Mouse (Mus musculus): ENCODE measurements around the gene Pik3cg. TPM values are rescaled to one million over a fixed set of nuclear protein-coding genes. Genes with fewer than 3 reads are reported as not detected.

Pik3cg gene
- polyA plus RNA-seq, 1 experiment from 2014 or later: 6.8 TPM

DNA sequence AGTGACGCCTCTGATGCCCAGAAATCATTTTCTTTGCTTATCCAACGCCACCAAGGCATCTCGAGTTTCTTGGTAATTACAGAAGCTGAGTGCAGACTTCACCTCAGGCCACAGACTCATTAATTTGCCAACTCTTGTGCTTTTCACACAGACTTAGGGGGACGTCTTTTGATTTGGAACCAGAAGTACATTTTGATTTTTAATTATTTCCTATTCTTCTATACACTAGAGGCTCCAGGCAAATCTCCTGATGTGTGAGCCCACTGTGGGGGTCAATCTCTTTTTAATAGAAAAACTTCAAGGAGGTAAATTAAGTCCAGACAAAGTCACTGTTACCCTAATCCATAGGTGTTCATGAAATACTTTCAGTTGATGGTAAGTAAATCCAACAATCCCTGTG lies 26.6 kb downstream of the Pik3cg start:
- no peak overlapping the region for H3K4me3 ChIP-seq (ENCODE audit: low read depth, low read length)
- no peak for DNase-seq (ENCODE audit: low spot score)
- no peaks in the 10 kb centered on the region for H3K9me3 ChIP-seq (ENCODE audit: control insufficient read depth, low read length)
- no peak for ATAC-seq (replicated peaks; ENCODE audit: low FRiP score)
- no peak overlapping the region for H3K27ac ChIP-seq (ENCODE audit: low read depth, low read length)
- WGBS: 70% methylated on average over 4 of the region's 4 CpGs
- no peak overlapping the region for H3K9ac ChIP-seq (ENCODE audit: low read depth, low read length)
- H3K36me3 ChIP-seq (ENCODE audit: control insufficient read depth, insufficient read depth, low read length): no peaks in the 10 kb centered on the region
- no peaks in the 10 kb centered on the region for H3K4me1 ChIP-seq (replicated peaks; ENCODE audit: control insufficient read depth, insufficient read depth, low read length)
- H3K4me2 ChIP-seq: no peak overlapping the region
- H3K27me3 ChIP-seq (replicated peaks; ENCODE audit: control insufficient read depth, insufficient read depth, low read length): no peaks in the 10 kb centered on the region

- WGBS: 90% methylated on average over 6 of the region's 6 CpGs
- no peak for DNase-seq (ENCODE audit: low spot score)
- ATAC-seq (replicated peaks; ENCODE audit: low FRiP score): no peak
Measured at GRCm38 (mm10) chr12:32174437-32174836, 34.0 kb downstream of the Pik3cg start.

GRCm38 (mm10) chr12:32172826-32173225 lies 35.6 kb downstream of the Pik3cg start:
- 85% methylated on average over 7 of the region's 7 CpGs for whole genome bisulfite sequencing
- Histone ChIP-seq H3K9me3 (ENCODE audit: control insufficient read depth, low read length) (no peaks in the 10 kb centered on the region), H3K36me3 (ENCODE audit: control insufficient read depth, insufficient read depth, low read length) (no peaks in the 10 kb centered on the region), H3K27me3 (replicated peaks; ENCODE audit: control insufficient read depth, insufficient read depth, low read length) (no peaks in the 10 kb centered on the region), H3K4me1 (replicated peaks; ENCODE audit: control insufficient read depth, insufficient read depth, low read length) (no peaks in the 10 kb centered on the region), H3K9ac (ENCODE audit: low read depth, low read length) (no peak overlapping the region), H3K4me3 (ENCODE audit: low read depth, low read length) (no peak overlapping the region), H3K27ac (ENCODE audit: low read depth, low read length) (no peak overlapping the region), H3K4me2 (no peak overlapping the region)
- ATAC-seq (replicated peaks; ENCODE audit: low FRiP score): no peak
- no peak for DNase-seq (ENCODE audit: low spot score)

More at GRCm38 (mm10) chr12:32174437-32174836, 34.0 kb downstream of the Pik3cg start:
- H3K27me3 ChIP-seq (replicated peaks; ENCODE audit: control insufficient read depth, insufficient read depth, low read length): no peaks in the 10 kb centered on the region
- no peaks in the 10 kb centered on the region for H3K36me3 ChIP-seq (ENCODE audit: control insufficient read depth, insufficient read depth, low read length)
- H3K4me3 ChIP-seq (ENCODE audit: low read depth, low read length): no peak overlapping the region
- no peaks in the 10 kb centered on the region for H3K4me1 ChIP-seq (replicated peaks; ENCODE audit: control insufficient read depth, insufficient read depth, low read length)
- H3K9ac ChIP-seq (ENCODE audit: low read depth, low read length): no peak overlapping the region
- H3K9me3 ChIP-seq (ENCODE audit: control insufficient read depth, low read length): no peaks in the 10 kb centered on the region
- no peak overlapping the region for H3K27ac ChIP-seq (ENCODE audit: low read depth, low read length)
- no peak overlapping the region for H3K4me2 ChIP-seq

DNA sequence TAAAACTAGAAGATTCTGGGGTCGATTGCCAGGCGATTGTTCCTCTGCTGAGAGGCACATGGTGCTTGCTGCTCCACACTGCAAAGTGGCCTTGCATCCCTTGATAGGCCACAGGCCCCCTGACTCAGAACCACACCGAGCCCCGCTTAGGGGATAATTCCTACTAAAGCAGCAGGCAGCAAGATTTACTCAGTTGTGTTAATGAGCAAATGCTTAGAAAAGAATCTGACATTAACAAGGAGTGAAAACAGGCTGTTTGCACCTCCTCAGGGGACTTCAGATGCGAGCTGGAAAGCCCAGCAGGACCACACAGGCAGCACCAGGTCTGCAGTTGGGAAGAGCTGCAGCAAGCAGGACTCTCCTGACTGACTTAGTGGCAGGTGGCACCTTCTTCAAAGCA lies 39.3 kb downstream of the Pik3cg start:
- Histone ChIP-seq H3K4me1 (replicated peaks; ENCODE audit: control insufficient read depth, insufficient read depth, low read length) (no peaks in the 10 kb centered on the region), H3K9ac (ENCODE audit: low read depth, low read length) (no peak overlapping the region), H3K9me3 (ENCODE audit: control insufficient read depth, low read length) (no peaks in the 10 kb centered on the region), H3K27ac (ENCODE audit: low read depth, low read length) (no peak overlapping the region), H3K4me3 (ENCODE audit: low read depth, low read length) (no peak overlapping the region), H3K4me2 (no peak overlapping the region), H3K27me3 (replicated peaks; ENCODE audit: control insufficient read depth, insufficient read depth, low read length) (no peaks in the 10 kb centered on the region), H3K36me3 (ENCODE audit: control insufficient read depth, insufficient read depth, low read length) (no peaks in the 10 kb centered on the region)
- DNase-seq (ENCODE audit: low spot score) (no peak), ATAC-seq (replicated peaks; ENCODE audit: low FRiP score) (no peak)
- WGBS: 26% methylated on average over 5 of the region's 5 CpGs

DNA sequence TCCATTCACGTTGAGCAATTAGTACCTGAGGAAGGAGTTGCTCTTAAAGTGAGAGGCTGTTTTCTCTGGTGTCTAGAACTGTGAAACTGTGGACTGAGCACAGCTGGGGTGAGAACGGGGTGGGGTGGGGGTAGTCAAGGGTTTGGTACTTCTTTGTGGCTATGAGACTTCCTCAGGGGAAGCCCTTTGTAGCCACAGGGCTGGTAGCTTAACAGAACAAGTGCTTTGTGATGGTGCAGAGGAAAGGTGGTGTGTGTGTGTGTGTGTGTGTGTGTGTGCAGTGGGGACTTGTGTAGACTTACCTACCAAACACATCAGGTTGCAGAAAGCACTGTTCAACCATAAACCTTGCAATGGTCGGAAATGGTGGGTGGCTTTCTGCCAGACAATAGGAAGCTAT lies 39.7 kb downstream of the Pik3cg start:
- no peaks in the 10 kb centered on the region for H3K27me3 ChIP-seq (replicated peaks; ENCODE audit: control insufficient read depth, insufficient read depth, low read length)
- no peaks in the 10 kb centered on the region for H3K9me3 ChIP-seq (ENCODE audit: control insufficient read depth, low read length)
- H3K4me2 ChIP-seq: no peak overlapping the region
- H3K9ac ChIP-seq (ENCODE audit: low read depth, low read length): no peak overlapping the region
- no peaks in the 10 kb centered on the region for H3K36me3 ChIP-seq (ENCODE audit: control insufficient read depth, insufficient read depth, low read length)
- no peak overlapping the region for H3K4me3 ChIP-seq (ENCODE audit: low read depth, low read length)
- DNase-seq (ENCODE audit: low spot score): no peak
- ATAC-seq (replicated peaks; ENCODE audit: low FRiP score): no peak
- no peaks in the 10 kb centered on the region for H3K4me1 ChIP-seq (replicated peaks; ENCODE audit: control insufficient read depth, insufficient read depth, low read length)
- H3K27ac ChIP-seq (ENCODE audit: low read depth, low read length): no peak overlapping the region
- 20% methylated on average over 3 of the region's 3 CpGs for WGBS

GRCm38 (mm10) chr12:32163706-32164105 lies 44.8 kb downstream of the Pik3cg start:
- WGBS: 39% methylated on average over 2 of the region's 2 CpGs
- no peak overlapping the region for H3K4me2 ChIP-seq
- H3K4me1 ChIP-seq (replicated peaks; ENCODE audit: control insufficient read depth, insufficient read depth, low read length): no peaks in the 10 kb centered on the region
- no peak for DNase-seq (ENCODE audit: low spot score)
- ATAC-seq (replicated peaks; ENCODE audit: low FRiP score): no peak
- H3K9ac ChIP-seq (ENCODE audit: low read depth, low read length): no peak overlapping the region
- no peak overlapping the region for H3K27ac ChIP-seq (ENCODE audit: low read depth, low read length)
- H3K4me3 ChIP-seq (ENCODE audit: low read depth, low read length): no peak overlapping the region
- H3K36me3 ChIP-seq (ENCODE audit: control insufficient read depth, insufficient read depth, low read length): no peaks in the 10 kb centered on the region
- H3K27me3 ChIP-seq (replicated peaks; ENCODE audit: control insufficient read depth, insufficient read depth, low read length): no peaks in the 10 kb centered on the region
- no peaks in the 10 kb centered on the region for H3K9me3 ChIP-seq (ENCODE audit: control insufficient read depth, low read length)

GRCm38 (mm10) chr12:32158757-32159156 lies 49.7 kb downstream of the Pik3cg start:
- Histone ChIP-seq H3K9ac (ENCODE audit: low read depth, low read length) (no peak overlapping the region), H3K36me3 (ENCODE audit: control insufficient read depth, insufficient read depth, low read length) (no peaks in the 10 kb centered on the region), H3K4me1 (replicated peaks; ENCODE audit: control insufficient read depth, insufficient read depth, low read length) (no peaks in the 10 kb centered on the region), H3K27ac (ENCODE audit: low read depth, low read length) (no peak overlapping the region), H3K27me3 (replicated peaks; ENCODE audit: control insufficient read depth, insufficient read depth, low read length) (no peaks in the 10 kb centered on the region), H3K4me2 (no peak overlapping the region), H3K9me3 (ENCODE audit: control insufficient read depth, low read length) (no peaks in the 10 kb centered on the region), H3K4me3 (ENCODE audit: low read depth, low read length) (no peak overlapping the region)
- WGBS: 71% methylated on average over 5 of the region's 5 CpGs
- DNase-seq (ENCODE audit: low spot score) (no peak), ATAC-seq (replicated peaks; ENCODE audit: low FRiP score) (no peak)

GRCm38 (mm10) chr12:32146606-32147005 lies 61.9 kb downstream of the Pik3cg start:
- 79% methylated on average over 7 of the region's 7 CpGs for WGBS
- no peaks in the 10 kb centered on the region for H3K36me3 ChIP-seq (ENCODE audit: control insufficient read depth, insufficient read depth, low read length)
- no peak for DNase-seq (ENCODE audit: low spot score)
- H3K4me1 ChIP-seq (replicated peaks; ENCODE audit: control insufficient read depth, insufficient read depth, low read length): peaks cover 26% of the 10 kb centered on the region
- no peak overlapping the region for H3K9ac ChIP-seq (ENCODE audit: low read depth, low read length)
- H3K4me2 ChIP-seq: no peak overlapping the region
- no peak overlapping the region for H3K4me3 ChIP-seq (ENCODE audit: low read depth, low read length)
- no peaks in the 10 kb centered on the region for H3K9me3 ChIP-seq (ENCODE audit: control insufficient read depth, low read length)
- no peak overlapping the region for H3K27ac ChIP-seq (ENCODE audit: low read depth, low read length)
- H3K27me3 ChIP-seq (replicated peaks; ENCODE audit: control insufficient read depth, insufficient read depth, low read length): no peaks in the 10 kb centered on the region
- ATAC-seq (replicated peaks; ENCODE audit: low FRiP score): no peak

GRCm38 (mm10) chr12:32145651-32146050 lies 62.8 kb downstream of the Pik3cg start:
- peaks cover 26% of the 10 kb centered on the region for H3K4me1 ChIP-seq (replicated peaks; ENCODE audit: control insufficient read depth, insufficient read depth, low read length)
- DNase-seq (ENCODE audit: low spot score) (no peak), ATAC-seq (replicated peaks; ENCODE audit: low FRiP score) (no peak)

More at GRCm38 (mm10) chr12:32145651-32146050, 62.8 kb downstream of the Pik3cg start:
- no peak overlapping the region for H3K4me2 ChIP-seq
- no peaks in the 10 kb centered on the region for H3K27me3 ChIP-seq (replicated peaks; ENCODE audit: control insufficient read depth, insufficient read depth, low read length)
- H3K27ac ChIP-seq (ENCODE audit: low read depth, low read length): no peak overlapping the region
- H3K9me3 ChIP-seq (ENCODE audit: control insufficient read depth, low read length): no peaks in the 10 kb centered on the region
- no peak overlapping the region for H3K9ac ChIP-seq (ENCODE audit: low read depth, low read length)
- no peak overlapping the region for H3K4me3 ChIP-seq (ENCODE audit: low read depth, low read length)
- no peaks in the 10 kb centered on the region for H3K36me3 ChIP-seq (ENCODE audit: control insufficient read depth, insufficient read depth, low read length)
- 85% methylated on average over 4 of the region's 4 CpGs for WGBS
